Mouse (Mus musculus): ENCODE data around the gene Hipk3. TPM values are rescaled to one million over a fixed set of nuclear protein-coding genes. Genes with fewer than 3 reads are reported as not detected.

The Hipk3 gene
- polyA plus RNA-seq, 1 experiment = 28.5 TPM

GRCm38 (mm10) chr2:104479054-104479453 lies 15.2 kb downstream of the Hipk3 start:
- DNase-seq = no peak
- Histone ChIP-seq H3K27ac (ENCODE audit: control insufficient read depth, insufficient read depth, low read length) (no peak overlapping the region), H3K27me3 (ENCODE audit: control insufficient read depth, insufficient read depth, low read length) (no peaks in the 10 kb centered on the region), H3K4me3 (ENCODE audit: control insufficient read depth, insufficient read depth, low read length) (no peak overlapping the region), H3K36me3 (ENCODE audit: control insufficient read depth, insufficient read depth, low read length) (no peaks in the 10 kb centered on the region), H3K4me1 (replicated peaks; ENCODE audit: control insufficient read depth, insufficient read depth, low read length) (no peaks in the 10 kb centered on the region)
- 93% methylated on average over 4 of the region's 4 CpGs for WGBS
- TF ChIP-seq CTCF (IDR thresholded peaks at IDR 0.05; ENCODE audit: borderline replicate concordance, control insufficient read depth, extremely low read depth, insufficient read depth, low read length, poor library complexity) (no peak), POLR2A (IDR thresholded peaks at IDR 0.05; ENCODE audit: control insufficient read depth, extremely low read depth, insufficient read depth, low read length, poor library complexity) (no peak)

GRCm38 (mm10) chr2:104477398-104478015 lies 16.7 kb downstream of the Hipk3 start:
- Histone ChIP-seq H3K36me3 (ENCODE audit: control insufficient read depth, insufficient read depth, low read length) (no peaks in the 10 kb centered on the region), H3K4me1 (replicated peaks; ENCODE audit: control insufficient read depth, insufficient read depth, low read length) (no peaks in the 10 kb centered on the region), H3K27ac (ENCODE audit: control insufficient read depth, insufficient read depth, low read length) (no peak overlapping the region), H3K4me3 (ENCODE audit: control insufficient read depth, insufficient read depth, low read length) (no peak overlapping the region), H3K27me3 (ENCODE audit: control insufficient read depth, insufficient read depth, low read length) (no peaks in the 10 kb centered on the region)
- DNase-seq = no peak
- 98% methylated on average over 2 of the region's 2 CpGs for WGBS
- TF ChIP-seq CTCF (IDR thresholded peaks at IDR 0.05; ENCODE audit: borderline replicate concordance, control insufficient read depth, extremely low read depth, insufficient read depth, low read length, poor library complexity) = no peak
- no peak for TF ChIP-seq POLR2A (IDR thresholded peaks at IDR 0.05; ENCODE audit: control insufficient read depth, extremely low read depth, insufficient read depth, low read length, poor library complexity)

GRCm38 (mm10) chr2:104472056-104472455 lies 22.2 kb downstream of the Hipk3 start:
- WGBS = 94% methylated on average over 6 of the region's 6 CpGs
- no peak for DNase-seq
- Histone ChIP-seq H3K27me3 (ENCODE audit: control insufficient read depth, insufficient read depth, low read length) (no peaks in the 10 kb centered on the region), H3K27ac (ENCODE audit: control insufficient read depth, insufficient read depth, low read length) (no peak overlapping the region), H3K4me1 (replicated peaks; ENCODE audit: control insufficient read depth, insufficient read depth, low read length) (no peaks in the 10 kb centered on the region), H3K36me3 (ENCODE audit: control insufficient read depth, insufficient read depth, low read length) (peaks cover 5% of the 10 kb centered on the region; the same call in 1 of the 2 replicates), H3K4me3 (ENCODE audit: control insufficient read depth, insufficient read depth, low read length) (no peak overlapping the region)
- TF ChIP-seq CTCF (IDR thresholded peaks at IDR 0.05; ENCODE audit: borderline replicate concordance, control insufficient read depth, extremely low read depth, insufficient read depth, low read length, poor library complexity) (no peak), POLR2A (IDR thresholded peaks at IDR 0.05; ENCODE audit: control insufficient read depth, extremely low read depth, insufficient read depth, low read length, poor library complexity) (no peak)

GRCm38 (mm10) chr2:104471161-104471560 lies 23.1 kb downstream of the Hipk3 start:
- peaks cover 5% of the 10 kb centered on the region; the same call in 1 of the 2 replicates for H3K36me3 ChIP-seq (ENCODE audit: control insufficient read depth, insufficient read depth, low read length)
- no peak overlapping the region for H3K27ac ChIP-seq (ENCODE audit: control insufficient read depth, insufficient read depth, low read length)
- H3K4me1 ChIP-seq (replicated peaks; ENCODE audit: control insufficient read depth, insufficient read depth, low read length) = no peaks in the 10 kb centered on the region
- TF ChIP-seq CTCF (IDR thresholded peaks at IDR 0.05; ENCODE audit: borderline replicate concordance, control insufficient read depth, extremely low read depth, insufficient read depth, low read length, poor library complexity) = no peak
- TF ChIP-seq POLR2A (IDR thresholded peaks at IDR 0.05; ENCODE audit: control insufficient read depth, extremely low read depth, insufficient read depth, low read length, poor library complexity) = no peak
- H3K27me3 ChIP-seq (ENCODE audit: control insufficient read depth, insufficient read depth, low read length) = no peaks in the 10 kb centered on the region
- 97% methylated on average over 16 of the region's 16 CpGs for WGBS
- no peak overlapping the region for H3K4me3 ChIP-seq (ENCODE audit: control insufficient read depth, insufficient read depth, low read length)
- DNase-seq = no peak

GRCm38 (mm10) chr2:104470536-104470935 lies 23.7 kb downstream of the Hipk3 start:
- H3K27ac ChIP-seq (ENCODE audit: control insufficient read depth, insufficient read depth, low read length) = no peak overlapping the region
- no peaks in the 10 kb centered on the region for H3K27me3 ChIP-seq (ENCODE audit: control insufficient read depth, insufficient read depth, low read length)
- peaks cover 5% of the 10 kb centered on the region; the same call in 1 of the 2 replicates for H3K36me3 ChIP-seq (ENCODE audit: control insufficient read depth, insufficient read depth, low read length)
- WGBS = 95% methylated on average over 6 of the region's 6 CpGs
- no peak overlapping the region for H3K4me3 ChIP-seq (ENCODE audit: control insufficient read depth, insufficient read depth, low read length)
- no peak for TF ChIP-seq POLR2A (IDR thresholded peaks at IDR 0.05; ENCODE audit: control insufficient read depth, extremely low read depth, insufficient read depth, low read length, poor library complexity)
- TF ChIP-seq CTCF (IDR thresholded peaks at IDR 0.05; ENCODE audit: borderline replicate concordance, control insufficient read depth, extremely low read depth, insufficient read depth, low read length, poor library complexity) = no peak
- no peaks in the 10 kb centered on the region for H3K4me1 ChIP-seq (replicated peaks; ENCODE audit: control insufficient read depth, insufficient read depth, low read length)
- no peak for DNase-seq

- Histone ChIP-seq H3K36me3 (ENCODE audit: control insufficient read depth, insufficient read depth, low read length) (peaks cover 5% of the 10 kb centered on the region; the same call in 1 of the 2 replicates), H3K27ac (ENCODE audit: control insufficient read depth, insufficient read depth, low read length) (no peak overlapping the region), H3K27me3 (ENCODE audit: control insufficient read depth, insufficient read depth, low read length) (no peaks in the 10 kb centered on the region), H3K4me1 (replicated peaks; ENCODE audit: control insufficient read depth, insufficient read depth, low read length) (no peaks in the 10 kb centered on the region), H3K4me3 (ENCODE audit: control insufficient read depth, insufficient read depth, low read length) (no peak overlapping the region)
- no peak for DNase-seq
- TF ChIP-seq POLR2A (IDR thresholded peaks at IDR 0.05; ENCODE audit: control insufficient read depth, extremely low read depth, insufficient read depth, low read length, poor library complexity) (no peak), CTCF (IDR thresholded peaks at IDR 0.05; ENCODE audit: borderline replicate concordance, control insufficient read depth, extremely low read depth, insufficient read depth, low read length, poor library complexity) (no peak)
- WGBS = 90% methylated on average over 5 of the region's 5 CpGs
Measured at GRCm38 (mm10) chr2:104468419-104468818, 25.8 kb downstream of the Hipk3 start.
